In genomic region chr8:12947604-12948573, GRCm38 (mm10) we compare ENCODE assay signal across 8 mouse cellular contexts.
DNase-seq lines count a peak whose midpoint lies in the region; ATAC-seq lines count a peak whose summit lies in the region.

No protein-coding gene starts in this region.

- DNase-seq in heart, postnatal 36 days: no peak
- peak; percentile 54 for DNase-seq in Muller cell, postnatal 12 days (ENCODE audit: inconsistent ontology term)
- peak; percentile 43 for DNase-seq in kidney, postnatal 10 days
- peak; percentile 77 for DNase-seq in retina, adult 2 months (ENCODE audit: low read depth, low spot score)
- no peak for DNase-seq in MN1 (ENCODE audit: low spot score)
- DNase-seq in spleen, adult 18-20 months: no peak

- 9% methylated on average over 21 of the region's 21 CpGs for WGBS in heart, embryonic 12.5 days
- 5% methylated on average over 21 of the region's 21 CpGs for WGBS in embryonic facial prominence, embryonic 13.5 days

- H3K27me3 ChIP-seq in heart, embryonic 12.5 days (replicated peaks): peaks cover 14% of the 10 kb centered on the region
- no peaks in the 10 kb centered on the region for H3K27me3 ChIP-seq in embryonic facial prominence, embryonic 13.5 days

- ATAC-seq in heart, embryonic 12.5 days (ENCODE audit: insufficient number of reproducible peaks, low FRiP score): peak; percentile 38; the same call in 1 of the 2 replicates
- ATAC-seq in embryonic facial prominence, embryonic 13.5 days (ENCODE audit: insufficient number of reproducible peaks, insufficient read depth, low FRiP score, low TSS enrichment, low read depth): peak; percentile 45; the same call in 1 of the 2 replicates

- peak overlapping the region; percentile 73 for H3K4me2 ChIP-seq in heart, embryonic 12.5 days
- peak overlapping the region; percentile 77 for H3K4me2 ChIP-seq in embryonic facial prominence, embryonic 13.5 days

- peak overlapping the region; percentile 50 for H3K4me3 ChIP-seq in heart, embryonic 12.5 days
- H3K4me3 ChIP-seq in embryonic facial prominence, embryonic 13.5 days: peak overlapping the region; percentile 52

- no peak overlapping the region for H3K27ac ChIP-seq in heart, embryonic 12.5 days (ENCODE audit: poor library complexity, severe bottlenecking)
- H3K27ac ChIP-seq in embryonic facial prominence, embryonic 13.5 days: peak overlapping the region; percentile 77

- no peaks in the 10 kb centered on the region for H3K9me3 ChIP-seq in heart, embryonic 12.5 days (replicated peaks)
- H3K9me3 ChIP-seq in embryonic facial prominence, embryonic 13.5 days: no peaks in the 10 kb centered on the region

- intact Hi-C loops in heart, postnatal 36 days (cut with DNase I): no loop called here

- H3K36me3 ChIP-seq in heart, embryonic 12.5 days: no peaks in the 10 kb centered on the region
- no peaks in the 10 kb centered on the region for H3K36me3 ChIP-seq in embryonic facial prominence, embryonic 13.5 days

- H3K4me1 ChIP-seq in heart, embryonic 12.5 days (replicated peaks): peaks cover 18% of the 10 kb centered on the region
- H3K4me1 ChIP-seq in embryonic facial prominence, embryonic 13.5 days: peaks cover 35% of the 10 kb centered on the region

- H3K9ac ChIP-seq in heart, embryonic 12.5 days: peak overlapping the region; percentile 64
- H3K9ac ChIP-seq in embryonic facial prominence, embryonic 13.5 days: peak overlapping the region; percentile 79

Comparison
In these comparisons a context has a peak if more than half of its experiments do, and no peak if none do; other contexts are left out.
1. DNase-seq: peak in Muller cell, postnatal 12 days (single experiment), kidney, postnatal 10 days (single experiment) and retina, adult 2 months (single experiment); none in heart, postnatal 36 days (0 of 2), MN1 (single experiment) and spleen, adult 18-20 months (0 of 2).